Mouse (Mus musculus) common myeloid progenitor, adult 5-6 weeks (primary cell): ENCODE measurements around the gene Prkcq. TPM values are rescaled to one million over a fixed set of nuclear protein-coding genes. Genes with fewer than 3 reads are reported as not detected.
"Not testable (repeated sequence)": the region's sequence is repeated elsewhere in the genome, so short reads cannot be mapped to it uniquely, and the experiment has no call there.

Source experiments
- ATAC-seq: replicated peaks from 2 replicates; pipeline ENCODE4 v1.8.0; 2016; ENCODE audit warnings: low read depth, mild to moderate bottlenecking, moderate TSS enrichment, inconsistent platforms; ENCODE audit not compliant: poor library complexity, severe bottlenecking
- total RNA-seq: library from RNA; stranded (forward); fragments of 200-1000, 187-1606 nt; gene quantifications from 2 replicates; pipeline ENCODE4 v1.2.3, GENCODE M21; 2017

Gene Prkcq
- total RNA-seq, 1 experiment from 2014 or later: 10.1 TPM

- ATAC-seq: peak; percentile 68
These were observed 167.3 kb downstream of the Prkcq start for GRCm38 (mm10) chr2:11338931-11339839.

- ATAC-seq: no peak
These were observed 172.8 kb downstream of the Prkcq start for GRCm38 (mm10) chr2:11344691-11345090.

- ATAC-seq: not testable (repeated sequence)
These were observed 174.5 kb downstream of the Prkcq start for GRCm38 (mm10) chr2:11346419-11346818.

- no peak for ATAC-seq
These were observed 175.9 kb downstream of the Prkcq start for GRCm38 (mm10) chr2:11347791-11348190.
